8 mouse cellular contexts compared by ENCODE assay signal in genomic region chr12:79966289-79966615, GRCm38 (mm10).
A peak's percentile ranks its signal among the peaks of the same experiment; 100 is the strongest.
DNase-seq lines count a peak whose midpoint lies in the region; ATAC-seq and TF ChIP-seq lines count a peak whose summit lies in the region.

No protein-coding gene starts in this region.

- H3K27ac ChIP-seq in heart, embryonic 10.5 days: peak overlapping the region; percentile 93
- H3K27ac ChIP-seq in testis, adult 2 months (ENCODE audit: control insufficient read depth, insufficient read depth, low read depth, low read length): peak overlapping the region; percentile 47
- peak overlapping the region; percentile 59 for H3K27ac ChIP-seq in liver, embryonic 12.5 days

- H3K4me2 ChIP-seq in liver, embryonic 12.5 days: peak overlapping the region; percentile 92

- TF ChIP-seq CTCF in testis, adult 2 months (IDR thresholded peaks at IDR 0.05; ENCODE audit: control insufficient read depth, insufficient read depth, insufficient replicate concordance, low read depth, low read length): no peak

- 25% methylated on average over 6 of the region's 6 CpGs for WGBS in heart, embryonic 10.5 days
- 29% methylated on average over 6 of the region's 6 CpGs for WGBS in liver, embryonic 12.5 days (ENCODE audit: insufficient replicate concordance)

- no peaks in the 10 kb centered on the region for H3K36me3 ChIP-seq in heart, embryonic 10.5 days
- H3K36me3 ChIP-seq in testis, adult 2 months (ENCODE audit: control insufficient read depth, insufficient read depth, low read length): no peaks in the 10 kb centered on the region
- no peaks in the 10 kb centered on the region for H3K36me3 ChIP-seq in liver, embryonic 12.5 days

- peak overlapping the region; percentile 60 for H3K4me3 ChIP-seq in heart, embryonic 10.5 days
- H3K4me3 ChIP-seq in testis, adult 2 months (ENCODE audit: control insufficient read depth, low read depth, low read length): no peak overlapping the region
- H3K4me3 ChIP-seq in liver, embryonic 12.5 days: peak overlapping the region; percentile 62; the same call in 1 of the 2 replicates

- DNase-seq in heart, embryonic 10.5 days (ENCODE audit: low spot score): peak; percentile 71
- no peak for DNase-seq in heart, adult 11 months
- DNase-seq in testis, postnatal 10 days (ENCODE audit: low spot score): no peak
- DNase-seq in cerebellum, postnatal 36 days: no peak
- no peak for DNase-seq in embryo, embryonic 11 days
- DNase-seq in kidney, postnatal 4 days: no peak

- no peak for TF ChIP-seq POLR2A in testis, adult 2 months (IDR thresholded peaks at IDR 0.05; ENCODE audit: control insufficient read depth, low read depth, low read length)

- H3K4me1 ChIP-seq in heart, embryonic 10.5 days: peaks cover 67% of the 10 kb centered on the region
- H3K4me1 ChIP-seq in testis, adult 2 months (ENCODE audit: control insufficient read depth, insufficient read depth, low read length): peaks cover 10% of the 10 kb centered on the region
- peaks cover 34% of the 10 kb centered on the region for H3K4me1 ChIP-seq in liver, embryonic 12.5 days

- H3K27me3 ChIP-seq in heart, embryonic 10.5 days (ENCODE audit: insufficient read depth, poor library complexity, severe bottlenecking): 0 out of 2 replicates have a peak, but pooled peaks cover 7% of the 10 kb centered on the region
- no peaks in the 10 kb centered on the region for H3K27me3 ChIP-seq in testis, adult 2 months (ENCODE audit: control insufficient read depth, insufficient read depth, low read length)
- peaks cover 24% of the 10 kb centered on the region; the same call in 1 of the 2 replicates for H3K27me3 ChIP-seq in liver, embryonic 12.5 days (replicated peaks)

- H3K9ac ChIP-seq in liver, embryonic 12.5 days: no peak overlapping the region

- H3K9me3 ChIP-seq in heart, embryonic 10.5 days: no peaks in the 10 kb centered on the region
- H3K9me3 ChIP-seq in liver, embryonic 12.5 days (replicated peaks): no peaks in the 10 kb centered on the region

- ATAC-seq in liver, embryonic 12.5 days: no peak; the same call in 1 of the 2 replicates
